Comparison of ENCODE assay signal across 8 mouse cellular contexts in genomic region chr4:143211584-143212340, GRCm38 (mm10). TPM values are rescaled to one million over a fixed set of nuclear protein-coding genes. Genes with fewer than 3 reads are reported as not detected.
A peak's percentile ranks its signal among the peaks of the same experiment; 100 is the strongest.
DNase-seq lines count a peak whose midpoint lies in the region; ATAC-seq and TF ChIP-seq lines count a peak whose summit lies in the region.

No protein-coding gene starts in this region.

- no peaks in the 10 kb centered on the region for H3K27me3 ChIP-seq in CH12.LX (replicated peaks)
- no peaks in the 10 kb centered on the region for H3K27me3 ChIP-seq in embryonic facial prominence, embryonic 10.5 days (replicated peaks; ENCODE audit: low read depth, poor library complexity, severe bottlenecking)
- no peaks in the 10 kb centered on the region for H3K27me3 ChIP-seq in heart, embryonic 12.5 days (replicated peaks)
- H3K27me3 ChIP-seq in kidney, embryonic 16.5 days (ENCODE audit: insufficient read depth, low read length) = no peaks in the 10 kb centered on the region
- H3K27me3 ChIP-seq in liver, embryonic 13.5 days = no peaks in the 10 kb centered on the region
- H3K27me3 ChIP-seq in neural tube, embryonic 11.5 days (ENCODE audit: control insufficient read depth, insufficient read depth, low read length) = no peaks in the 10 kb centered on the region

- dilution Hi-C loops in CH12.LX (cut with MboI; ENCODE audit: extremely low pct_ligation_motif_present, extremely low pct_unique_long_range_greater_than_20kb, low sequenced_read_pairs) = no loop called here

- H3K27ac ChIP-seq in CH12.LX (ENCODE audit: insufficient read depth, low read depth) = peak overlapping the region; percentile 89
- H3K27ac ChIP-seq in embryonic facial prominence, embryonic 10.5 days (replicated peaks) = peak overlapping the region; percentile 99
- no peak overlapping the region; the same call in 1 of the 2 replicates for H3K27ac ChIP-seq in heart, embryonic 12.5 days (ENCODE audit: poor library complexity, severe bottlenecking)
- H3K27ac ChIP-seq in kidney, embryonic 16.5 days (ENCODE audit: low read length) = peak overlapping the region; percentile 72
- peak overlapping the region; percentile 74 for H3K27ac ChIP-seq in liver, embryonic 13.5 days
- H3K27ac ChIP-seq in neural tube, embryonic 11.5 days (ENCODE audit: low read depth, low read length) = peak overlapping the region; percentile 91

- peak overlapping the region; percentile 99; the same call in 1 of the 2 replicates for H3K4me2 ChIP-seq in CH12.LX (ENCODE audit: insufficient read depth, low read depth, poor library complexity, severe bottlenecking)
- peak overlapping the region; percentile 75 for H3K4me2 ChIP-seq in heart, embryonic 12.5 days
- H3K4me2 ChIP-seq in kidney, embryonic 16.5 days (replicated peaks; ENCODE audit: low read depth, low read length) = peak overlapping the region; percentile 82
- H3K4me2 ChIP-seq in liver, embryonic 13.5 days = peak overlapping the region; percentile 92
- H3K4me2 ChIP-seq in neural tube, embryonic 11.5 days (ENCODE audit: low read depth) = peak overlapping the region; percentile 78

- peaks cover 11 to 43% of the 10 kb centered on the region in 2 experiments for H3K4me1 ChIP-seq in CH12.LX (ENCODE audit: control insufficient read depth in 1 of 2, insufficient read depth in 2 of 2)
- peaks cover 21% of the 10 kb centered on the region for H3K4me1 ChIP-seq in embryonic facial prominence, embryonic 10.5 days
- H3K4me1 ChIP-seq in heart, embryonic 12.5 days (replicated peaks) = peaks cover 5% of the 10 kb centered on the region
- peaks cover 16% of the 10 kb centered on the region for H3K4me1 ChIP-seq in kidney, embryonic 16.5 days (ENCODE audit: insufficient read depth, low read length)
- peaks cover 26% of the 10 kb centered on the region for H3K4me1 ChIP-seq in liver, embryonic 13.5 days (replicated peaks)
- peaks cover 10% of the 10 kb centered on the region for H3K4me1 ChIP-seq in neural tube, embryonic 11.5 days (ENCODE audit: control insufficient read depth, insufficient read depth, low read length)

- WGBS in embryonic facial prominence, embryonic 10.5 days = 11% methylated on average over 43 of the region's 43 CpGs
- WGBS in heart, embryonic 12.5 days = 10% methylated on average over 43 of the region's 43 CpGs
- WGBS in kidney, embryonic 16.5 days = 6% methylated on average over 43 of the region's 43 CpGs
- WGBS in liver, embryonic 13.5 days (ENCODE audit: insufficient replicate concordance) = 5% methylated on average over 43 of the region's 43 CpGs
- 11% methylated on average over 42 of the region's 43 CpGs for WGBS in neural tube, embryonic 11.5 days

- no peak; the same call in 1 of the 2 replicates for TF ChIP-seq EP300 in CH12.LX (IDR thresholded peaks at IDR 0.05; ENCODE audit: low read length)

- peak; percentile 46 for DNase-seq in CH12.LX (ENCODE audit: extremely low read depth)
- peak; percentile 21 for DNase-seq in adrenal gland, adult 8-10 months
- peak; percentile 49 for DNase-seq in embryonic facial prominence, embryonic 10.5 days (ENCODE audit: low spot score)
- DNase-seq in liver, embryonic 13.5 days = peak; percentile 21
- DNase-seq in neural tube, embryonic 11.5 days (ENCODE audit: low spot score) = peak; percentile 56
- peak; percentile 11 to 15 for DNase-seq in urinary bladder, postnatal 36 days (ENCODE audit: low spot score in 2 of 2)

- H3K9ac ChIP-seq in CH12.LX (ENCODE audit: insufficient read depth, low read depth) = peak overlapping the region; percentile 93
- peak overlapping the region; percentile 88 for H3K9ac ChIP-seq in heart, embryonic 12.5 days
- H3K9ac ChIP-seq in kidney, embryonic 16.5 days (replicated peaks; ENCODE audit: low read length) = peak overlapping the region; percentile 93
- H3K9ac ChIP-seq in liver, embryonic 13.5 days = peak overlapping the region; percentile 84
- H3K9ac ChIP-seq in neural tube, embryonic 11.5 days (ENCODE audit: low read length) = peak overlapping the region; percentile 96

- peak; percentile 56 for ATAC-seq in heart, embryonic 12.5 days (ENCODE audit: insufficient number of reproducible peaks, low FRiP score)
- ATAC-seq in kidney, embryonic 16.5 days (ENCODE audit: low FRiP score, low TSS enrichment) = peak; percentile 50
- ATAC-seq in liver, embryonic 13.5 days (ENCODE audit: low read depth) = peak; percentile 69
- peak; percentile 62 for ATAC-seq in neural tube, embryonic 11.5 days (ENCODE audit: insufficient read depth, low FRiP score, low TSS enrichment)

- H3K4me3 ChIP-seq in CH12.LX (replicated peaks in 1 of 3; ENCODE audit: low read depth in 2 of 3, low read length in 2 of 3, poor library complexity in 1 of 3) = peak overlapping the region; percentile 77 to 93 (median 79)
- peak overlapping the region; percentile 93 for H3K4me3 ChIP-seq in embryonic facial prominence, embryonic 10.5 days
- H3K4me3 ChIP-seq in heart, embryonic 12.5 days = peak overlapping the region; percentile 77
- peak overlapping the region; percentile 83 for H3K4me3 ChIP-seq in kidney, embryonic 16.5 days (ENCODE audit: low read length)
- H3K4me3 ChIP-seq in liver, embryonic 13.5 days (replicated peaks) = peak overlapping the region; percentile 83
- peak overlapping the region; percentile 80 for H3K4me3 ChIP-seq in neural tube, embryonic 11.5 days (ENCODE audit: low read depth, low read length)

- in situ Hi-C loops in CH12.LX (cut with MboI; ENCODE audit: low pct_ligation_motif_present, low pct_unique_long_range_greater_than_20kb, low sequenced_read_pairs) = no loop called here

- H3K79me2 ChIP-seq in CH12.LX (replicated peaks; ENCODE audit: control insufficient read depth, extremely low read depth, insufficient read depth, poor library complexity, severe bottlenecking) = peaks cover 32% of the 10 kb centered on the region

- peaks cover 0 to 4% of the 10 kb centered on the region in 2 experiments for H3K36me3 ChIP-seq in CH12.LX (replicated peaks in 1 of 2; ENCODE audit: control insufficient read depth in 1 of 2, insufficient read depth in 1 of 2, low read length in 1 of 2)
- peaks cover 5% of the 10 kb centered on the region; the same call in 1 of the 2 replicates for H3K36me3 ChIP-seq in embryonic facial prominence, embryonic 10.5 days (replicated peaks)
- no peaks in the 10 kb centered on the region for H3K36me3 ChIP-seq in heart, embryonic 12.5 days
- H3K36me3 ChIP-seq in kidney, embryonic 16.5 days (ENCODE audit: insufficient read depth, low read length) = no peaks in the 10 kb centered on the region
- H3K36me3 ChIP-seq in liver, embryonic 13.5 days = no peaks in the 10 kb centered on the region
- H3K36me3 ChIP-seq in neural tube, embryonic 11.5 days (ENCODE audit: control insufficient read depth, insufficient read depth, low read length) = no peaks in the 10 kb centered on the region

- H3K9me3 ChIP-seq in CH12.LX (replicated peaks; ENCODE audit: low read length) = no peaks in the 10 kb centered on the region
- no peaks in the 10 kb centered on the region for H3K9me3 ChIP-seq in embryonic facial prominence, embryonic 10.5 days
- H3K9me3 ChIP-seq in heart, embryonic 12.5 days (replicated peaks) = no peaks in the 10 kb centered on the region
- no peaks in the 10 kb centered on the region for H3K9me3 ChIP-seq in kidney, embryonic 16.5 days (ENCODE audit: low read length)
- H3K9me3 ChIP-seq in liver, embryonic 13.5 days (replicated peaks) = no peaks in the 10 kb centered on the region
- H3K9me3 ChIP-seq in neural tube, embryonic 11.5 days (ENCODE audit: control insufficient read depth, low read length) = no peaks in the 10 kb centered on the region

- TF ChIP-seq RAD21 in CH12.LX (IDR thresholded peaks at IDR 0.05; ENCODE audit: low read depth, low read length) = no peak

- no peak for TF ChIP-seq POLR2A in CH12.LX (IDR thresholded peaks at IDR 0.05; ENCODE audit: low read depth, low read length)

- no peak for TF ChIP-seq CTCF in CH12.LX (conservative IDR thresholded peaks at IDR 0.05 in 1 of 2, IDR thresholded peaks at IDR 0.05 in 1 of 2; ENCODE audit: low read depth in 2 of 2, low read length in 2 of 2)

TF ChIP-seq in CH12.LX, 34 proteins besides CTCF, POLR2A, EP300 and RAD21:
- TF ChIP-seq USF1 (IDR thresholded peaks at IDR 0.05; ENCODE audit: low read depth, low read length) = no peak; the same call in 1 of the 2 replicates
- no peak for TF ChIP-seq UBTF (IDR thresholded peaks at IDR 0.05; ENCODE audit: low read depth, low read length)
- TF ChIP-seq BHLHE40 (IDR thresholded peaks at IDR 0.05; ENCODE audit: low read depth, low read length) = peak; percentile 78
- TF ChIP-seq GABPA (IDR thresholded peaks at IDR 0.05; ENCODE audit: insufficient replicate concordance, low read depth, low read length) = no peak
- 0 out of 2 replicates have a peak, but pooled peaks have one; percentile 37 for TF ChIP-seq POLR2AphosphoS2 (IDR thresholded peaks at IDR 0.05; ENCODE audit: low read depth, low read length)
- peak; percentile 58; the same call in 1 of the 2 replicates for TF ChIP-seq MAX (IDR thresholded peaks at IDR 0.05; ENCODE audit: low read length)
- TF ChIP-seq MYC (IDR thresholded peaks at IDR 0.05; ENCODE audit: low read depth, low read length) = peak; percentile 60
- TF ChIP-seq ZMIZ1 (IDR thresholded peaks at IDR 0.05; ENCODE audit: low read depth, low read length) = no peak
- no peak for TF ChIP-seq PAX5 (IDR thresholded peaks at IDR 0.05; ENCODE audit: low read length)
- TF ChIP-seq ETS1 (conservative IDR thresholded peaks at IDR 0.05; ENCODE audit: low read depth, low read length) = peak; percentile 29; the same call in 1 of the 2 replicates
- TF ChIP-seq TCF12 (IDR thresholded peaks at IDR 0.05; ENCODE audit: low read depth, low read length) = peak; percentile 55; the same call in 1 of the 2 replicates

RNA-seq across cellular contexts. Expression of gene Prdm2, which starts 1.0 kb away (rescaled TPM):
- total RNA-seq in CH12.LX (2012; rRNA removed) (7.1 and 7.2 TPM in 2 replicates), CH12.LX (2014; rRNA removed) (2.9 and 3.8 TPM in 2 replicates)
- polyA plus RNA-seq in CH12.LX (2012; ENCODE audit: insufficient read length, low read depth) = 13.4 and 16.1 TPM in 2 replicates
- 10 to 100 TPM; 30.3 to 36.8 (median 33.7) TPM for total RNA-seq in adrenal gland, adult 8-10 months (2022)
- 16.8 and 17.4 TPM in 2 replicates for polyA plus RNA-seq in embryonic facial prominence, embryonic 10.5 days (2016; fragmentation: Nextera tagmentation; extraction: Ambion mirVana)
- polyA plus RNA-seq in heart, embryonic 12.5 days (2016; fragmentation: Nextera tagmentation; extraction: Ambion mirVana) = 10.4 and 11.6 TPM in 2 replicates
- 9.7 and 11.6 TPM in 2 replicates for polyA plus RNA-seq in kidney, embryonic 16.5 days (2015; fragmentation: Nextera tagmentation; extraction: Ambion mirVana)
- 2.9 and 4.7 TPM in 2 replicates for polyA plus RNA-seq in liver, embryonic 13.5 days (2015; fragmentation: Nextera tagmentation; extraction: Ambion mirVana)
- 16.7 and 16.9 TPM in 2 replicates for polyA plus RNA-seq in neural tube, embryonic 11.5 days (2014; fragmentation: Nextera tagmentation; extraction: Ambion mirVana)
